Mouse (Mus musculus): ENCODE data around the gene Gna11. TPM values are rescaled to one million over a fixed set of nuclear protein-coding genes. Genes with fewer than 3 reads are reported as not detected.

The Gna11 gene
- total RNA-seq, 2 experiments from 2014 or later = 111 to 118 TPM

GRCm38 (mm10) chr10:81519227-81519977, 25.6 kb downstream of the Gna11 start:
- intact Hi-C loops (cut with DNase I) = no loop called here

GRCm38 (mm10) chr10:81518546-81518945, 26.4 kb downstream of the Gna11 start:
- intact Hi-C loops (cut with DNase I) = no loop called here
- DNase-seq (ENCODE audit: extremely low spot score in 1 of 2, low spot score in 2 of 2) = peak in 1 of 2 experiments; percentile 77

More at GRCm38 (mm10) chr10:81519227-81519977, 25.6 kb downstream of the Gna11 start:
- DNase-seq (ENCODE audit: extremely low spot score in 1 of 2, low spot score in 2 of 2) = no peak

GRCm38 (mm10) chr10:81517227-81517626, 27.8 kb downstream of the Gna11 start:
- intact Hi-C loops (cut with DNase I) = no loop called here
- no peak for DNase-seq (ENCODE audit: extremely low spot score in 1 of 2, low spot score in 2 of 2)

- intact Hi-C loops (cut with DNase I) = no loop called here
These were observed 31.2 kb downstream of the Gna11 start for GRCm38 (mm10) chr10:81513798-81514197.

GRCm38 (mm10) chr10:81510246-81510810, 34.7 kb downstream of the Gna11 start:
- intact Hi-C loops (cut with DNase I) = no loop called here
- DNase-seq (ENCODE audit: extremely low spot score in 1 of 2, low spot score in 2 of 2) = no peak

More at GRCm38 (mm10) chr10:81513798-81514197, 31.2 kb downstream of the Gna11 start:
- DNase-seq (ENCODE audit: extremely low spot score in 1 of 2, low spot score in 2 of 2) = no peak

GRCm38 (mm10) chr10:81507691-81508489, 37.1 kb downstream of the Gna11 start:
- intact Hi-C loops (cut with DNase I) = no loop called here

GRCm38 (mm10) chr10:81507095-81507494, 37.9 kb downstream of the Gna11 start:
- DNase-seq (ENCODE audit: extremely low spot score in 1 of 2, low spot score in 2 of 2) = no peak
- intact Hi-C loops (cut with DNase I) = no loop called here

More at GRCm38 (mm10) chr10:81507691-81508489, 37.1 kb downstream of the Gna11 start:
- no peak for DNase-seq (ENCODE audit: extremely low spot score in 1 of 2, low spot score in 2 of 2)

- no peak for DNase-seq (ENCODE audit: extremely low spot score in 1 of 2, low spot score in 2 of 2)
- intact Hi-C loops (cut with DNase I) = no loop called here
These were observed 39.9 kb downstream of the Gna11 start for GRCm38 (mm10) chr10:81505016-81505664.

GRCm38 (mm10) chr10:81502658-81503057, 42.3 kb downstream of the Gna11 start:
- DNase-seq (ENCODE audit: extremely low spot score in 1 of 2, low spot score in 2 of 2) = peak; percentile 77 to 86
- intact Hi-C loops (cut with DNase I) = loop anchor here (2.0 to 5.0 kb wide), 2 partner anchors 35 to 102 kb away; no protein-coding TSS in a partner anchor

GRCm38 (mm10) chr10:81501863-81502262, 43.1 kb downstream of the Gna11 start:
- intact Hi-C loops (cut with DNase I) = loop anchor here (2.0 to 5.0 kb wide), 2 partner anchors 35 to 103 kb away; no protein-coding TSS in a partner anchor
- no peak for DNase-seq (ENCODE audit: extremely low spot score in 1 of 2, low spot score in 2 of 2)

GRCm38 (mm10) chr10:81500032-81500431, 45.0 kb downstream of the Gna11 start, which contains the start of gene S1pr4:
Gene S1pr4 (minus strand): TSS chr10:81500132.
- intact Hi-C loops (cut with DNase I) = loop anchor here (5.0 kb wide), 1 partner anchor 37 kb away; no protein-coding TSS in a partner anchor
- no peak for DNase-seq (ENCODE audit: extremely low spot score in 1 of 2, low spot score in 2 of 2)

- peak in 1 of 2 experiments; percentile 60 for DNase-seq (ENCODE audit: extremely low spot score in 1 of 2, low spot score in 2 of 2)
- intact Hi-C loops (cut with DNase I) = no loop called here
These were observed 45.6 kb downstream of the Gna11 start for GRCm38 (mm10) chr10:81499250-81499901.

- peak in 1 of 2 experiments; percentile 56 for DNase-seq (ENCODE audit: extremely low spot score in 1 of 2, low spot score in 2 of 2)
- intact Hi-C loops (cut with DNase I) = no loop called here
These were observed 46.4 kb downstream of the Gna11 start for GRCm38 (mm10) chr10:81498316-81499249.

- intact Hi-C loops (cut with DNase I) = no loop called here
- peak in 1 of 2 experiments; percentile 34 for DNase-seq (ENCODE audit: extremely low spot score in 1 of 2, low spot score in 2 of 2)
These were observed 47.4 kb downstream of the Gna11 start for GRCm38 (mm10) chr10:81497401-81498270.

- DNase-seq (ENCODE audit: extremely low spot score in 1 of 2, low spot score in 2 of 2) = no peak
- intact Hi-C loops (cut with DNase I) = no loop called here
These were observed 48.0 kb downstream of the Gna11 start for GRCm38 (mm10) chr10:81496969-81497368.

GRCm38 (mm10) chr10:81496264-81496901, 48.6 kb downstream of the Gna11 start, which contains the start of gene Ncln:
Gene Ncln (minus strand): TSS chr10:81496392.
- intact Hi-C loops (cut with DNase I) = no loop called here
- peak; percentile 99 for DNase-seq (ENCODE audit: extremely low spot score in 1 of 2, low spot score in 2 of 2)
